Mouse (Mus musculus) midbrain, embryonic 12.5 days (tissue): Measurements from ENCODE around the gene Adck1. TPM values are rescaled to one million over a fixed set of nuclear protein-coding genes. Genes with fewer than 3 reads are reported as not detected.

ENCODE experiments used
- ATAC-seq: fragments of 200-750 bp; cut with Nextera tagmentation; 2 replicates; pipeline ENCODE4 v1.8.0; 2017; ENCODE audit warnings: low read depth, moderate TSS enrichment, moderate library complexity; ENCODE audit not compliant: low FRiP score
- H3K27ac ChIP-seq: fragments of 300-500 bp; sonication (generic); replicated peaks from 2 replicates; pipeline ENCODE4 v1.5.1; 2016; ENCODE audit warnings: mild to moderate bottlenecking
- H3K27me3 ChIP-seq: fragments of 300-500 bp; sonication (generic); 2 replicates; pipeline ENCODE4 v1.6.1; 2016; ENCODE audit warnings: mild to moderate bottlenecking
- H3K36me3 ChIP-seq: fragments of 300-500 bp; sonication (generic); 2 replicates; pipeline ENCODE4 v1.6.1; 2016
- H3K4me1 ChIP-seq: fragments of 300-500 bp; sonication (generic); 2 replicates; pipeline ENCODE4 v1.6.1; 2016
- H3K4me2 ChIP-seq: fragments of 300-500 bp; sonication (generic); replicated peaks from 2 replicates; pipeline ENCODE4 v1.6.1; 2016; ENCODE audit warnings: mild to moderate bottlenecking, moderate library complexity
- H3K4me3 ChIP-seq: fragments of 300-500 bp; sonication (generic); 2 replicates; pipeline ENCODE4 v1.5.1; 2016; ENCODE audit warnings: mild to moderate bottlenecking
- H3K9ac ChIP-seq: fragments of 300-500 bp; sonication (generic); replicated peaks from 2 replicates; pipeline ENCODE4 v1.6.1; 2016; ENCODE audit warnings: mild to moderate bottlenecking, moderate library complexity
- H3K9me3 ChIP-seq: fragments of 300-500 bp; sonication (generic); 2 replicates; pipeline ENCODE4 v1.6.1; 2016; ENCODE audit warnings: mild to moderate bottlenecking
- WGBS: fragments of 180-500 bp; shearing (Covaris S2); methylation state at CpG from one replicate; pipeline ENCODE4 v1.1.7; 2016; 5-methylcytosine and 5-hydroxymethylcytosine counted together
- polyA plus RNA-seq: library from polyadenylated mRNA; unstranded; fragments of >200 nt; fragmentation: Nextera tagmentation; extraction: Ambion mirVana; gene quantifications from 2 replicates; pipeline ENCODE4 v1.2.1, GENCODE M21; 2016

Adck1 gene
- polyA plus RNA-seq, 1 experiment from 2014 or later, result 19.0 TPM

DNA sequence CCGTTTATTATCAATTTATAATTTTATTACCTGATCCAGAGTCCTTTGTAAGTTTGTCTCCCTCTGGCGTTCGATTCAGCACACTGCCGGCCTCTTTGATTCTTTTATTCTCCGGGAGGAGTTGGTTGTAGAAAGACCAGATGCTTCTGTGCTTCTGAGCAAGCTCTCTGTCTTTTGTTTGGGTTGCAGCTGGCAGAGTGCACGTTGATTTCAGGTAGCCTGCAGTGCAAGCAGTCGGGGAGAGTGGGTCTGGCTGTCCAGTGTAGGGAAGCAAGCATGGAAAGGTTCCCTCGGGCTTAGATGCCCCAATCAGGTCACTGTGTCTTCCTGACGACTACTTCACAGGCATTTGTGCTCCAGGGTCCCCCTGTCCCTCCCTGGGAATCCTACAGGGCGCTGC lies 16.5 kb downstream of the Adck1 start:
- H3K4me1 ChIP-seq, result no peaks in the 10 kb centered on the region
- H3K4me2 ChIP-seq, result no peak overlapping the region
- peak; percentile 44; the same call in 1 of the 2 replicates for ATAC-seq
- H3K9me3 ChIP-seq, result no peaks in the 10 kb centered on the region
- H3K9ac ChIP-seq, result no peak overlapping the region
- WGBS, result 39% methylated on average over 10 of the region's 10 CpGs
- no peaks in the 10 kb centered on the region for H3K36me3 ChIP-seq
- H3K4me3 ChIP-seq, result no peak overlapping the region
- H3K27ac ChIP-seq, result no peak overlapping the region
- no peaks in the 10 kb centered on the region for H3K27me3 ChIP-seq

DNA sequence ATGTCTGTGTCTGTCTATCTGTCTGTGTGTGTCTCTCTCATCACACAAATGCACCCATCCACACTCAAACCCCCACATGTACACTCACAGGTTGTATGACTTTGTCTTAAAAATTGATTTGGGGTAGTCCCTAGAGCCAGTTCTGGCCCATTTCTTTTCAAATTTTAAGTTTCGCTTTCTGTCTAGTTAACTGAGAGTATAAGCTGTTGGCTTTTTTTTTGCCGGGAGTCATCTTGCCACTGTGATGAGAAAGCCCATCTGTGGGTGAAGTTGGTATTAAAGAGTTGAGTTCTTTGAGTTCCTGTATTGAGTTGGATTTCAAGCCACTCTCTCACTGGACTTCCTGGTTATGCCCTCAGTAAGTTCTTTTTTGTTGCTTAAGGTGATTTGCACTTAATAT lies 17.9 kb downstream of the Adck1 start:
- Histone ChIP-seq H3K4me3 (no peak overlapping the region), H3K4me1 (no peaks in the 10 kb centered on the region), H3K36me3 (no peaks in the 10 kb centered on the region), H3K4me2 (no peak overlapping the region), H3K27me3 (no peaks in the 10 kb centered on the region), H3K27ac (no peak overlapping the region), H3K9ac (no peak overlapping the region), H3K9me3 (no peaks in the 10 kb centered on the region)
- 97% methylated on average over 2 of the region's 2 CpGs for WGBS
- ATAC-seq, result no peak

GRCm38 (mm10) chr12:88388832-88389231 lies 28.5 kb downstream of the Adck1 start:
- Histone ChIP-seq H3K9ac (no peak overlapping the region), H3K9me3 (no peaks in the 10 kb centered on the region), H3K36me3 (no peaks in the 10 kb centered on the region), H3K27ac (no peak overlapping the region), H3K27me3 (no peaks in the 10 kb centered on the region), H3K4me3 (no peak overlapping the region), H3K4me1 (peaks cover 9% of the 10 kb centered on the region; the same call in 1 of the 2 replicates), H3K4me2 (no peak overlapping the region)
- ATAC-seq, result peak; percentile 27; the same call in 1 of the 2 replicates
- 60% methylated on average over 6 of the region's 6 CpGs for WGBS

GRCm38 (mm10) chr12:88398658-88399057 lies 38.3 kb downstream of the Adck1 start:
- H3K4me2 ChIP-seq, result no peak overlapping the region
- H3K9ac ChIP-seq, result no peak overlapping the region
- no peak for ATAC-seq
- no peaks in the 10 kb centered on the region for H3K36me3 ChIP-seq
- H3K4me3 ChIP-seq, result no peak overlapping the region
- WGBS, result 83% methylated on average over 1 of the region's 1 CpGs
- no peaks in the 10 kb centered on the region for H3K9me3 ChIP-seq
- no peak overlapping the region for H3K27ac ChIP-seq
- no peaks in the 10 kb centered on the region for H3K4me1 ChIP-seq
- H3K27me3 ChIP-seq, result no peaks in the 10 kb centered on the region

- no peak overlapping the region for H3K4me2 ChIP-seq
- H3K27me3 ChIP-seq, result no peaks in the 10 kb centered on the region
- H3K9ac ChIP-seq, result no peak overlapping the region
- peaks cover 3% of the 10 kb centered on the region for H3K4me1 ChIP-seq
- no peak overlapping the region for H3K4me3 ChIP-seq
- H3K36me3 ChIP-seq, result no peaks in the 10 kb centered on the region
- no peak for ATAC-seq
- no peaks in the 10 kb centered on the region for H3K9me3 ChIP-seq
- WGBS, result 58% methylated on average over 5 of the region's 5 CpGs
- no peak overlapping the region for H3K27ac ChIP-seq
Observed at GRCm38 (mm10) chr12:88403541-88403940, 43.2 kb downstream of the Adck1 start.

GRCm38 (mm10) chr12:88405113-88405512 lies 44.8 kb downstream of the Adck1 start:
- Histone ChIP-seq H3K27ac (no peak overlapping the region), H3K27me3 (no peaks in the 10 kb centered on the region), H3K9me3 (no peaks in the 10 kb centered on the region), H3K9ac (no peak overlapping the region), H3K4me1 (peaks cover 6% of the 10 kb centered on the region), H3K36me3 (no peaks in the 10 kb centered on the region), H3K4me2 (no peak overlapping the region), H3K4me3 (no peak overlapping the region)
- 23% methylated on average over 2 of the region's 2 CpGs for WGBS
- ATAC-seq, result peak; percentile 53; the same call in 1 of the 2 replicates

DNA sequence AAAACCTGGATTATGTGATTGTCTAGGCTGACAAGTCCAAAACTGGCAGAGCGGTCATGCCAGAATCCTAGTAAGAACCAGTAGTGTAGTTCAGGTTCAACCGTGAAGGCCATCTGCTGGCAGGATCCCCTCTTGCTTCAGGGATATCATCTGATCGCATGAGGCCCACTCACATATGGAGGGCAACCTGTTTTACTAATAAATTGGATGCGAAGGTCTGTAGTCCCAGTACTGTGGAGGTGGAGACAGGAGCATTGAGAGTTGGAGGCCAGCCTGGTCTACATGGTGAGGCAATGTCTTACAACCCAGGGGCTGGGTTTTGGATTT lies 47.6 kb downstream of the Adck1 start:
- H3K4me3 ChIP-seq, result no peak overlapping the region
- H3K9me3 ChIP-seq, result no peaks in the 10 kb centered on the region
- no peak overlapping the region for H3K4me2 ChIP-seq
- no peak for ATAC-seq
- WGBS, result 98% methylated on average over 4 of the region's 4 CpGs
- H3K27ac ChIP-seq, result no peak overlapping the region
- no peaks in the 10 kb centered on the region for H3K27me3 ChIP-seq
- H3K36me3 ChIP-seq, result peaks cover 7% of the 10 kb centered on the region; the same call in 1 of the 2 replicates
- no peak overlapping the region for H3K9ac ChIP-seq
- H3K4me1 ChIP-seq, result peaks cover 6% of the 10 kb centered on the region

DNA sequence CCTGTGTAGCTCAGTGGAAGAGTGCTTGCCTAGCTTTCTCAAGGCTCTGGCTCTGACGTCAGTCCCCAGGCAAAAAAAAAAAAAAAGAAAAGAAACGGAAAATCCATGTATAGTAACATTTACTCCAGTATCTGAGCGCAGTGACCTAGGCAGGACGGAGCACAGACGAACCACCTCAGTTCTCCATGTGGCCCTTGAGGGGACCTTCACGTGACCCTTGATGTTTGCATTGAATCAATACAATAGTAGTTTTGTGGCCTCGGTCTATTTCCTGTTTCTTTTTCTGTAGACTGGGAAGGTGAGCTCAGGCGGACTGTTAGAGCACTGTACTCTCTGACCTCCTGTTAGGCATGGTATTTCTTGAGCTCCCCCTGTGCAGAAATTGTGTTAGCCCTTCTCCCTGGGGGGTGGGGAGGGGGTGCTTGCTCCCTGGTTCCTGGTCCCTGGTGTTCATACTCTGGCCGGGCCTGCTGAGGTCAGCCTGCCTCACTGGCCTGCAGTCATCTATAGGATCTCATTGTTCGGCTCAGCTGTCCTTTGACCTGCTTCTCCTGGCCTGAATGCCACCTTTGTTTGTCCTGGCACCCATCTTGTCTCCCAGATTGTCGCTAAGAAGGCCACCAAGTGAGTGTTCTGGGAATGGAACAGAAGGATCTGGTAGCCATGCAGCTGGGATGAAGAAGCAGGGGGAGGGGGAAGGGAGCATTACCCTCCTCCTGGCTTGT lies 48.1 kb downstream of the Adck1 start:
- Histone ChIP-seq H3K4me2 (no peak overlapping the region), H3K9me3 (no peaks in the 10 kb centered on the region), H3K4me3 (no peak overlapping the region), H3K27me3 (no peaks in the 10 kb centered on the region), H3K27ac (no peak overlapping the region), H3K36me3 (peaks cover 7% of the 10 kb centered on the region; the same call in 1 of the 2 replicates), H3K4me1 (peaks cover 6% of the 10 kb centered on the region), H3K9ac (no peak overlapping the region)
- no peak for ATAC-seq
- 48% methylated on average over 11 of the region's 11 CpGs for WGBS

- Histone ChIP-seq H3K9ac (no peak overlapping the region), H3K27me3 (no peaks in the 10 kb centered on the region), H3K4me2 (no peak overlapping the region), H3K9me3 (no peaks in the 10 kb centered on the region), H3K4me3 (no peak overlapping the region), H3K36me3 (peaks cover 7% of the 10 kb centered on the region; the same call in 1 of the 2 replicates), H3K4me1 (peaks cover 6% of the 10 kb centered on the region), H3K27ac (no peak overlapping the region)
- 88% methylated on average over 1 of the region's 1 CpGs for WGBS
- no peak for ATAC-seq
Observed at GRCm38 (mm10) chr12:88413239-88413638, 52.9 kb downstream of the Adck1 start.

GRCm38 (mm10) chr12:88419912-88420621 lies 59.7 kb downstream of the Adck1 start:
- WGBS, result 86% methylated on average over 12 of the region's 12 CpGs
- no peaks in the 10 kb centered on the region for H3K9me3 ChIP-seq
- ATAC-seq, result no peak

GRCm38 (mm10) chr12:88426926-88427325 lies 66.6 kb downstream of the Adck1 start:
- Histone ChIP-seq H3K9ac (no peak overlapping the region), H3K4me2 (no peak overlapping the region), H3K4me3 (no peak overlapping the region), H3K27me3 (no peaks in the 10 kb centered on the region), H3K9me3 (no peaks in the 10 kb centered on the region), H3K36me3 (no peaks in the 10 kb centered on the region; the same call in 1 of the 2 replicates), H3K27ac (no peak overlapping the region), H3K4me1 (peaks cover 9% of the 10 kb centered on the region; the same call in 1 of the 2 replicates)
- WGBS, result 96% methylated on average over 3 of the region's 3 CpGs
- peak; percentile 20; the same call in 1 of the 2 replicates for ATAC-seq

More at GRCm38 (mm10) chr12:88419912-88420621, 59.7 kb downstream of the Adck1 start:
- Histone ChIP-seq H3K4me3 (no peak overlapping the region), H3K36me3 (no peaks in the 10 kb centered on the region), H3K27me3 (no peaks in the 10 kb centered on the region), H3K9ac (no peak overlapping the region), H3K4me2 (no peak overlapping the region), H3K4me1 (no peaks in the 10 kb centered on the region), H3K27ac (no peak overlapping the region)

DNA sequence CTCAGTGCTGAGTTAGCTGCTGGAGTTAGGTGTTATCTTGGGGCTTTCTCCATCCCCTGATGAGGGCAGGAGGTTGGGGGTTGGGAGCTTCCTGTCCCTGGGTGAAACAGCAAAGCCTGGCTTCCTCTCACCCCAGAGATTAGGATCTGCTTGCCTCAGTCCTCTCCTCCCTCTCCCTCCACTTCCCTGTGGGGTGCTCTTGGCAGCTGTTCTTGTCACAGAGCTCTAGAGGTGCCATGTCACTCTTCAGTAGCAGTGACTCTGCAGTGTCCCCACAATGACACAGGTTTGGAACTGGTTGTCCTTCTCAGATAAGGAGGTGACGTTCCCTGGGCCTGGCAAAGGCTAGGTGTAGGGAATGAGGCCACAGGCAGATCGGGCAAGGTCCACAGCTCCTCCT lies 68.4 kb downstream of the Adck1 start:
- Histone ChIP-seq H3K27me3 (no peaks in the 10 kb centered on the region), H3K9me3 (no peaks in the 10 kb centered on the region), H3K4me3 (no peak overlapping the region), H3K4me1 (peaks cover 9% of the 10 kb centered on the region; the same call in 1 of the 2 replicates), H3K9ac (no peak overlapping the region), H3K27ac (no peak overlapping the region), H3K4me2 (no peak overlapping the region), H3K36me3 (no peaks in the 10 kb centered on the region; the same call in 1 of the 2 replicates)
- ATAC-seq, result no peak
- WGBS, result 87% methylated on average over 2 of the region's 2 CpGs
